Mouse (Mus musculus): ENCODE measurements at regions not wholly inside any gene's neighbourhood (a gene's known extent, or its start where the extent isn't known, plus 50 kb on each side); places are given as distances from the start of the nearest gene placed in this dataset.
"Not testable (repeated sequence)": the region's sequence is repeated elsewhere in the genome, so short reads cannot be mapped to it uniquely, and the experiment has no call there.

DNA sequence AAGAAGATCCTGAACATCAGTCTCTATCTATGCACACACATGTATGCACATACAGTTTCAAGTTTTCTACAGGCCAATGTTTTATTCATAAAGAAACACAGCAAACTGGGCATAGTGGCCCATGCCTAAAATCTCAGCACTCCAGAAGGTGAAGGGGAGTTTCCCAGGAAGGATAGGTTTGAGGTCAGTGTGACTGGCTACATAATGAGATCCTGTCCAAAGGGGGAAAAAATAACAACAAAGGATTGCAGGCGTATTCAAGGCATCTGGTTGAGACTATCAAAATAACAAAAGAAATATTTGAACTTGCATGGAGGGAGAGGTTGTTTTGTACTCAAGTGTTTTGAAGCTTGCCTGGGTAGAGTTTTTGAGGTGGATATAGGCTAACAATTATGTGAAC lies 80.0 kb upstream of the Cep85l start:
- DNase-seq (ENCODE audit: low spot score); H3K27me3 ChIP-seq (replicated peaks; ENCODE audit: low read depth, poor library complexity, severe bottlenecking); H3K4me3 ChIP-seq; H3K36me3 ChIP-seq (replicated peaks); H3K27ac ChIP-seq (replicated peaks); H3K9me3 ChIP-seq: not testable (repeated sequence)
- peaks cover 15% of the 10 kb centered on the region for H3K4me1 ChIP-seq
- WGBS, result 60% methylated on average over 1 of the region's 1 CpGs

DNA sequence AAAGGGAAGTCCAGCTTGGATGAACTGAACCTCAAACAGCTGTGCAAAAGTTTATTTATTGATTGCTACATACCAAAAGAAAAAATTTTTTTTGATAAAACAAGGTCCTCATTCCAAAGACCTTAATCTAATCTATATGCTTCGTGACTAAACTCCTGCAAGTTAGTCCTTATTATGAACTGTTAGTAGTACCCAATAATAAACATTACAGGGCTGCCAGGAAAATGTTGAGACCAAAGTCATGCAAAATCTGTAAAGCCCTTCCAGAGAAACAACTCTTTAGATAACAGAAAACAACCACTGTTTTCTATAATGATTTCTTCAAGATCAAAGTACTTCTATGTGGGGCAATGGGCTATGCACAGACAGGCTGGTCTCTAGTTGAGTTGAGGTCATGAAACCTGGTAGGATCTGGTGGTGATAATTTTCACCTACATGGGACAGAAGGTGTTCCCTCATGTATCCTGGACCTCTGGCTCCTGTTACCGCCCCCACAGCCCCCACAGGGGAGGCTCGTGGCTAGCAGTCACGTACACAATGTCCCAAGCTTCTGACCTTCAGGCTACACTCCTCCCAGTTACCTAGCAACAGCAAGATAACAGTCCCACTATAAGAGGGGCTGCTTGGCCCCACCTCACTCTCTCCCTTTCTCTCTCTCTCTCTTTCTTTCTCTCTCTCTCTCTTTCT lies 76.4 kb upstream of the Cep85l start:
- Histone ChIP-seq H3K27ac (replicated peaks) (no peak overlapping the region), H3K4me1 (no peaks in the 10 kb centered on the region), H3K9me3 (peaks cover 2% of the 10 kb centered on the region; the same call in 1 of the 2 replicates), H3K4me3 (no peak overlapping the region), H3K27me3 (replicated peaks; ENCODE audit: low read depth, poor library complexity, severe bottlenecking) (no peaks in the 10 kb centered on the region), H3K36me3 (replicated peaks) (no peaks in the 10 kb centered on the region)
- no peak for DNase-seq (ENCODE audit: low spot score)
- WGBS, result 55% methylated on average over 4 of the region's 4 CpGs

DNA sequence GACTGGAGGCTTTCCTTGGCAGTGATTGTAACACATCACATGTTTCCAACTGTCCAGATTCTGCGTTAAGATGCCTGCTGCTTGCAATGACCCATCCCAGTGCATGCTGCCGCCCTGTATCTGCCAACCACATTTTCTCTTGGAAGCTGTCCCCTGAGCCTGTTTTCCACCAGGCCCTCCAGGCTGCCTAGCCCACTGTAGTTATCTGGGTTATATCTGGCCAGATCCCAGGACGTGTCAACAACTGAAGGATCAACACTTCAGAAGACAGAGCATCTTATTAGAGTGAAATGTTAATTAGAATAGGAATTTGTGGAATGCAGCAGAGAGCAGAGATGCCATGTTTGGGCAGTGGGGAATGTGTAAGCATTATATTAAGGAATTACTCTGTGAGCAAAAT lies 65.0 kb upstream of the Cep85l start:
- WGBS, result 49% methylated on average over 3 of the region's 3 CpGs
- H3K4me1 ChIP-seq, result no peaks in the 10 kb centered on the region
- H3K4me3 ChIP-seq, result no peak overlapping the region
- H3K9me3 ChIP-seq, result no peaks in the 10 kb centered on the region
- H3K27ac ChIP-seq (replicated peaks), result no peak overlapping the region
- H3K27me3 ChIP-seq (replicated peaks; ENCODE audit: low read depth, poor library complexity, severe bottlenecking), result no peaks in the 10 kb centered on the region
- no peak for DNase-seq (ENCODE audit: low spot score)
- H3K36me3 ChIP-seq (replicated peaks), result no peaks in the 10 kb centered on the region

DNA sequence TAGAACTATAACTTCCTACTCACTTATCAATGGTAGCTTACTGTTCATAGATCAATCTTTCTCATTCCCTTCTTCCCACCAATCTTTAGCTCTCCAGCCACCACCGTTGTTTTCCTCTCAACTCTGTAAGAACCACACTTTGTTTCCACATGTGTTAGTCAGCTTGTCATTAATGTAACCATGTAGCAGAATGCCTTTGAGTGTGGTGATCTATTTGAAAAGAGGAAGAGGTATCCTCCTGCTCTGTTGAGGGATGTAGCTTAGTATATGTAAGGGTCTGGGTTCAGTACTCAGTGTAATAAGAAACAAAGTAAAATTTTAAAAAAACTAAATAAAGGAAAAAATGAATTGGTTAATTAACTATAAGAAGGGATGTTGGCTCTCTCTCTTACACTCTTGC lies 63.7 kb upstream of the Cep85l start:
- WGBS, result 93% methylated on average over 1 of the region's 1 CpGs
- H3K36me3 ChIP-seq (replicated peaks), result no peaks in the 10 kb centered on the region
- H3K9me3 ChIP-seq, result no peaks in the 10 kb centered on the region
- no peak overlapping the region for H3K4me3 ChIP-seq
- no peak for DNase-seq (ENCODE audit: low spot score)
- H3K4me1 ChIP-seq, result no peaks in the 10 kb centered on the region
- no peaks in the 10 kb centered on the region for H3K27me3 ChIP-seq (replicated peaks; ENCODE audit: low read depth, poor library complexity, severe bottlenecking)
- no peak overlapping the region for H3K27ac ChIP-seq (replicated peaks)

DNA sequence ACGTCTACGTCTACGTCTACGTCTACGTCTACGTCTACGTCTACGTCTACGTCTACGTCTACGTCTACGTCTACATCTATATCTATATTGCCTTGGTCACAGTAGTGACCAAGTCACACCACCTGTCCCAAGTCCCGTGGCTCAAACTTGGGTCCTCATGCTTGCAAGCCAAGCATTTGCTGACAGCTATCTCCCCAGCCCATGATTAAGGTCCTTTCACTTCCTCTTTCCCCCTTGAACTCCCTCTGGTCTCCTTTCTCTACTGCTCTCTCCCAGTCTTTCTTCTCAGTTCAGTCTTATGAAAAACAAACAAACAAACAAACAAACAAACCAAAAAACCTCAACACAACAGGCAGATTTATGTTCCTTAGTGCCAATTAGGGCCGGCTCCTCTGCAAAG lies 63.2 kb upstream of the Cep85l start:
- Histone ChIP-seq H3K4me1 (no peaks in the 10 kb centered on the region), H3K4me3 (no peak overlapping the region), H3K27ac (replicated peaks) (no peak overlapping the region), H3K9me3 (no peaks in the 10 kb centered on the region), H3K36me3 (replicated peaks) (no peaks in the 10 kb centered on the region), H3K27me3 (replicated peaks; ENCODE audit: low read depth, poor library complexity, severe bottlenecking) (no peaks in the 10 kb centered on the region)
- no peak for DNase-seq (ENCODE audit: low spot score)
- 96% methylated on average over 14 of the region's 14 CpGs for WGBS

DNA sequence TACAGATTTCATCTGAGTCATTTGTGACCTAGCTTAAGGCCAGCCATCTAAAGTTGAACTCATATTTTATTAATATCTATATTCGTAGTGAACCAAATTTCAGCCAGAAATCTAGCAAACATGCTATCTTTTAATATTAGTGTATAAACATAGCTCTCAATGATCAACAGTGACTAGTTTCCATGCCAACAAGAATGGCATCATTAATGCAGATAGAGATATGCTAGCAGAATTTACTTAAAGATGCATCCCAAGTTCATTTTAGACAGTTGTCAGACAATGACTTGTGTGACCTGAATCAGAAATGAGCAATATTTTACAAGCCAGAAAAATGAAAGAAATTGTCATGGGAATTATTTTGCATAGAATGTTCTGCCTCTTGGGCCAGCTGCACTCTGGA lies 60.5 kb upstream of the Cep85l start:
- no peak for DNase-seq (ENCODE audit: low spot score)
- Histone ChIP-seq H3K36me3 (replicated peaks) (no peaks in the 10 kb centered on the region), H3K4me1 (peaks cover 10% of the 10 kb centered on the region), H3K27me3 (replicated peaks; ENCODE audit: low read depth, poor library complexity, severe bottlenecking) (no peaks in the 10 kb centered on the region), H3K27ac (replicated peaks) (no peak overlapping the region), H3K4me3 (no peak overlapping the region), H3K9me3 (no peaks in the 10 kb centered on the region)
- 91% methylated on average over 1 of the region's 1 CpGs for WGBS

DNA sequence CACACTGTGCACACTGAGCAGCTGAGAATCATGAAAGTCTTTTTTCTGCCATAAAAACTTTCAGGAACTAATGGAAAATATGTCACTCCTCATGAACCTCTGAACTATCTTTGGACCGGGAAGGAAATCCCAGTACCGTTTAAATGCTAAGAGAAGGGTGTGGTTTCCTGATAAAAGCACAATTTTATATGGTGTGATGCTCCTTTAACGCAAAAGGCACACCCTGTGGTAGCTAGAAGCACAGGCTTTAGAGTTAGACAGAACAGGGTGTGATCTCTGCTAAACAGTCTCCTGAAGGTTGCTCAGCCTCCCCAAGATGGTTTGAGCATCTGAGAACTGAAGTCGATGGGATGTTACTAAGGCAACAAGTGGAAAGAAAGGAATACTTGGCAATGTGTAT lies 58.6 kb upstream of the Cep85l start:
- WGBS, result 91% methylated on average over 4 of the region's 4 CpGs
- Histone ChIP-seq H3K27ac (replicated peaks) (no peak overlapping the region), H3K27me3 (replicated peaks; ENCODE audit: low read depth, poor library complexity, severe bottlenecking) (no peaks in the 10 kb centered on the region), H3K36me3 (replicated peaks) (no peaks in the 10 kb centered on the region), H3K4me1 (peaks cover 18% of the 10 kb centered on the region), H3K4me3 (no peak overlapping the region), H3K9me3 (no peaks in the 10 kb centered on the region)
- DNase-seq (ENCODE audit: low spot score), result no peak

DNA sequence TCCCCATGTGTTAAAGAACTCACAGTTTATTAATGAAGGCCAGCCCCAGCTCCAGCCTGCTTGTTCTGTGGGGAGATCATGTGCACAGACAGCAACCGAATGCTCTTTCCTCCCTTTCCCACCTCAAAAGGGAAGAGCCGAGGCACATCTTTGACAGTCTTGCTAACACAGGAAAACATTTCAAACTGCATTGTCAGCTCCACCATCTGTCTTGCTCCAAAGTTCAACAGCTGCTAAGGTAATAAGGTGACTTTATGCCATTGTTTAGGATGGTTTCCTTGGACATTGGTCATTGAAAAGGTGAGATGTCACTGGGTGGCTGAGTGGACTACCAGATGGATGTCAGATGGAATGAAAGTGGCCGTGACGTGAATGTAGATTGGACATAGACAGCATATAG lies 58.0 kb upstream of the Cep85l start:
- 89% methylated on average over 4 of the region's 4 CpGs for WGBS
- no peaks in the 10 kb centered on the region for H3K36me3 ChIP-seq (replicated peaks)
- peaks cover 18% of the 10 kb centered on the region for H3K4me1 ChIP-seq
- H3K9me3 ChIP-seq, result no peaks in the 10 kb centered on the region
- H3K27me3 ChIP-seq (replicated peaks; ENCODE audit: low read depth, poor library complexity, severe bottlenecking), result no peaks in the 10 kb centered on the region
- H3K4me3 ChIP-seq, result no peak overlapping the region
- no peak for DNase-seq (ENCODE audit: low spot score)
- no peak overlapping the region for H3K27ac ChIP-seq (replicated peaks)

DNA sequence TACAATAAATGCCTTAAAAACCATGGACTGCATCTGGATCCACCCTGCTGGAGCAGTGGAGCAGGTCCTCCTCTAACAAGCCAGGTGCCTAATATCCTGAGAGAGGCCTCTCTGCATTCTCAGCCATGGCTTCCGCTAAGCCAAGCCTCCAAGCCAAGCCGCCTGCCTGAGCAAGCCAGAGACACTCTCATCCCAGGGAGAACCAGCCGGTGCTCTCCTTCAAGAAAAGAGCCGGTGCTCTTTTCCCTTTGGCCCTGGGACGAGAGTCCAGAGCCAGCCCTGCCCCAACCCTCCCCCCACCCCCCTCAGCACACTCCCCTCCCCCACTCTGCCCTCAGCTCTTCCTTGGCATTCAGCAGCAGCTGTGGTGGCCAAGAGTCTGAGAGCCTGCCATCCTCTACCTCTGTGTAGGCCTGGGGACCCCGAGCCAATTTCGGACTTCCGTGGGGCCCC lies 56.3 kb upstream of the Cep85l start:
- no peaks in the 10 kb centered on the region for H3K27me3 ChIP-seq (replicated peaks; ENCODE audit: low read depth, poor library complexity, severe bottlenecking)
- DNase-seq (ENCODE audit: low spot score), result no peak
- peaks cover 18% of the 10 kb centered on the region for H3K4me1 ChIP-seq
- WGBS, result 65% methylated on average over 8 of the region's 8 CpGs
- H3K4me3 ChIP-seq, result no peak overlapping the region
- H3K27ac ChIP-seq (replicated peaks), result peak overlapping the region; percentile 14
- H3K9me3 ChIP-seq, result no peaks in the 10 kb centered on the region
- no peaks in the 10 kb centered on the region for H3K36me3 ChIP-seq (replicated peaks)

DNA sequence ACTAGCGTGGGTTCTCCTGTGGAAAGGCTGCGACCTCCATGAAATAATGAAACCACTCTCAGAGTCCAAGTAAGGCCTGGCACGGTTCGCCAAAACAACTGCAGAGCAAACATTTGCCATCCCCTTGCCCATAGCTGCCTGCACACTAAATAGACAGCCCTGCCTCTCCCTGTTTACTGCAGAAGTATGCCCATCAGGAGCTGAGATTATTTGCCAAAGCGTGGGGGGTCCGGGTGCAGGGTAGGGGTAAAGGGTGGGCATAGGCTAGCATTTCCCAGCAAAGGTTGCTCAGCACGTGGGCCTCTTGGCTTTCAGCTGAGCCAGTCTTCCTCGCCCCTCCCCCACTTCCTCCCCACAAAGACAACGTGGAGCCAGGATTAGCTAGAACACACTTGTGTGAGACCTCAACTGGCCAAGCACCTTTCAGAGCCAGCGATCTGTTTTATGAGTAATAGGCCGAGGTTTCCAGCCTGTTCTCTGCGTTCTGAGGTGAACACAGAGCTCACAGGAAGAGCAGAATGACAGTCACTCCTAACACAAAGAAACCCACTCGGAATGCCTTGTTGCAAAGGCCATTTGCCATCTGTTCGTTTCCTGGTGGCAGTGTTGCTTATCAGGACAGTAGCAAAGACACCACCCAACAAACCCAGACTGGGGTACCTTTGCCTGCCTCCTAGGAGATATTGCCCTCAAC lies 55.6 kb upstream of the Cep85l start:
- Histone ChIP-seq H3K27ac (replicated peaks) (peak overlapping the region; percentile 75), H3K27me3 (replicated peaks; ENCODE audit: low read depth, poor library complexity, severe bottlenecking) (no peaks in the 10 kb centered on the region), H3K4me1 (peaks cover 20% of the 10 kb centered on the region), H3K4me3 (no peak overlapping the region), H3K9me3 (no peaks in the 10 kb centered on the region), H3K36me3 (replicated peaks) (no peaks in the 10 kb centered on the region)
- DNase-seq (ENCODE audit: low spot score), result peak; percentile 33
- 65% methylated on average over 14 of the region's 14 CpGs for WGBS

DNA sequence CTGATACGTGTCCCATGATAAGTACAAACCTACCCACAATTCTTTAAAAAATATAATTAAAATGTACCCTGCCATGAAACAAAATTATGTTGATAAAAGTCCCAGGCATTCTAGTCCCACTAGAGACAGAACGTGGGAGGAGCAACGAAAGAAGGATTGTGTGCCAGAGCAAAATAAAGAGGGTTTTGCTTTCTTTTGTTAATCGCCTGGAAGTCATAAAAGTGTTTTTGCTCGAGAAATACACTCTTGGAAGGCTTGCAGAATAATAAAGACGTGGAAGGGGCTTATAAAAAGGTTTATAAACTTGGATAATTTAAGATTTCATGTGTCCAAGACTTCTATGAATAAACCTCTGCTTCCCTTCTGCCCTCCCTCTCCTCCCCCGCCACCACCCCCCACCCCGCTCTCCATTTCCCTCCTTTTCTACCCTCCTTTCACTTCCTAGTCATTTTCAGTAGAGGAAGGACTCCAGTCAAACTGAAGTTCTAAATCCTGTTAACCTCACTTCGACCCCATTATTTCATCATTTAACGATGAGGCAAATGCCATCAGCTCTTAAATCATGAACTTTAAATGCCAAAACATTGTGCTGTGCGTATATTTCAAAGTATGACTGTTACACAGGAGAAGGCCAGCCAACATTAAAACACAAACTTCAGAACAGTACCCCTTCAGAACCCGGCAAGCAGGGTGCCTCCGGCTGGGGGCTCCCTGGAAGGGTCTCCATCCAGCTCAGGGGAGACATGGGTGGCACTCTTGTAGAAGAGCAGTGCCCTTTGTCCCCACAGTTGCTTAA lies 54.8 kb upstream of the Cep85l start:
- Histone ChIP-seq H3K27ac (replicated peaks) (peak overlapping the region; percentile 75), H3K9me3 (no peaks in the 10 kb centered on the region), H3K36me3 (replicated peaks) (no peaks in the 10 kb centered on the region), H3K4me1 (peaks cover 28% of the 10 kb centered on the region), H3K4me3 (no peak overlapping the region), H3K27me3 (replicated peaks; ENCODE audit: low read depth, poor library complexity, severe bottlenecking) (no peaks in the 10 kb centered on the region)
- no peak for DNase-seq (ENCODE audit: low spot score)
- 83% methylated on average over 13 of the region's 13 CpGs for WGBS

DNA sequence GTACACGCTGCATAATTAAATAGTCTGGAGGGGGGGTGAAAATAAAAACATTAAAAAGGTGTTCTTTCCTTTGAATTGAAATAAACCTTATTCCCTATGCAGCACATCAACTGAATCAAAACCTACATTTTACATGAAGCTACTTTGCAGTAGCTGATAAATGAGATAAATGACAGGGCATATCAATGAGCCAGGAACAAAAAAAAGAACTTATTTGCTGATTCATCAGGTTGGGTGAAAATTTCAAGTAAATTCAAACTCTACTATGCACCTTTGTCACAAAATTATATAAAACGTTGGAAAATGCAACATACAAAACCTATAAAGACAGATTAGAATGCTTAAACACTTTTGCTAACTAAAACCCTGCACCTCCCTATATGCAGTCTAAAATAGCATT lies 53.0 kb upstream of the Cep85l start:
- no peak for DNase-seq (ENCODE audit: low spot score)
- no peaks in the 10 kb centered on the region for H3K27me3 ChIP-seq (replicated peaks; ENCODE audit: low read depth, poor library complexity, severe bottlenecking)
- WGBS, result 80% methylated on average over 2 of the region's 2 CpGs
- H3K27ac ChIP-seq (replicated peaks), result no peak overlapping the region
- no peaks in the 10 kb centered on the region for H3K36me3 ChIP-seq (replicated peaks)
- no peak overlapping the region for H3K4me3 ChIP-seq
- peaks cover 34% of the 10 kb centered on the region for H3K4me1 ChIP-seq
- H3K9me3 ChIP-seq, result no peaks in the 10 kb centered on the region

Data from embryonic facial prominence, embryonic 10.5 days (tissue).